Mouse (Mus musculus) urinary bladder, postnatal 10 days (tissue): ENCODE measurements around the gene Tnfaip8l3.
"Not testable (repeated sequence)": the region's sequence is repeated elsewhere in the genome, so short reads cannot be mapped to it uniquely, and the experiment has no call there.

Experiments used
- DNase-seq: peaks from one replicate; pipeline ENCODE4 v3.0.0; 2022; ENCODE audit warnings: low spot score

Gene Tnfaip8l3

DNA sequence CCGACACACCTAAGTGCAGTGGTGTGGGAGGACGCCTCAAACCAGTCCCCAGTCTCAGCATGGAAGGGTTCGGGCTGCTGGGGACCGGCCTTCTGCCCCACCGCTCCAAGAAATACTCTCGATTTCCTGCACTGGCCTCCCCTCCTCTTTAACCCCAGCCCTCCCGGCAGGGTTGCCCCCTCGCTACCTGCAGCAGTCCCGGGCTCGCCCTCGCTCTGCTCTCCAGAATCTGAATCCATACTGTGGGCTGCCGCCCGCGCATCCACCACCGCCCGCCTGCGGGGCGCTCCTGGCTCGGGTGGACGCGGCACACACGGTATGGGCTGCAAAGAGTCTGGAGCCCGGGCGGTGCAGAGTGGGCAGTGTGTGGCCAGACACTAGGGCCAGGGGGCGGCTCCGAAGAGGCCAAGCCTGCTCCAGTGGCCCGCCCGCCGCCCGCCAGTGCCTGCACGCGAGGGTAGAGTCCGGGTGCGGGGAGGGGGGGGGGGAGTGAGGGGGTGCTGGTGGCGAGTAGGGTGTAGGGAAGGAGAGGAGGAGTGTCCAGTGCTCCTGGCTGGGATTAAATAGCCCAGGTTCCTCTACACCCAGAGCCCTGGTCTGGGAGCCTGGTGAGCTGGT is at the start of gene Tnfaip8l3:
Tnfaip8l3 (minus strand) TSS at position 357 of the 618 bp plus-strand sequence.
- no peak for DNase-seq

DNA sequence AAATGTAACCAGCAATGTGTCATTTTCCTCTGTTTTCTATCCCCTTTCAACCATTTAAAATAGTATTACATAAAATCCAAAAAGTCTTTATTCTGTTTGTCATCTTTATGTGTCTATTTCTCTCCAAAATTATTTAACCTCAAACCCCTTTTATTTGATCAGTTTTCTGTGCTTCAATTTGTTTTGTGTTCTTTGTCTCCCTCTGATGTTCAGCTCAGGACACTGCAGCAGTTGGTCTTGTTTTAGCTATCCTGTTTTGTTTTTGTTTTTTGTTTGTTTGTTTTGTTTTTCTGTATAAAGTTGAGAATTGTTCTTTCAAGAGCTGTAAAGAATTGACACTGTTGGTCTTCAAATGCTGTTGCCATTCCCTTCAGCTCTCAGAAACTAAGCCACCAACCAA is 44.5 kb upstream of the Tnfaip8l3 start:
- DNase-seq, result no peak

DNA sequence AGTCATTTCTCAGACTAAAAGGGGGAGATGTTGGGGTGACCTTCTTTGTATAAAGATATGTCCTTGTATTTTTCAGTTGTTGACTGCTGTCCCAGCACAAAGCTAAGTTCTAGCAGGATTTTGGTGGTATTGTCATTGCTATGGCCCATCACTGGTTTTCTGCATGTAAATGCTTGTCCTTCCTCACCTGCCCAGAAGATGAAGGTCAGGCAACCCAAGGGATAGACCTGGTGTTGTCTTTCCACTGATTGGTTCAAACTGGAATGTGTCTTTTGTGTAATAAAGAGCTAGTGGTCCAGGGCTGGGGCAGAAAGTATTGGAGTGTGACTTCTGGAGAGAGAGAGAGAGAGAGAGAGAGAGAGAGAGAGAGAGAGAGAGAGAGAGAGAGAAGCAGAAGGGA is 30.4 kb upstream of the Tnfaip8l3 start:
- no peak for DNase-seq

DNA sequence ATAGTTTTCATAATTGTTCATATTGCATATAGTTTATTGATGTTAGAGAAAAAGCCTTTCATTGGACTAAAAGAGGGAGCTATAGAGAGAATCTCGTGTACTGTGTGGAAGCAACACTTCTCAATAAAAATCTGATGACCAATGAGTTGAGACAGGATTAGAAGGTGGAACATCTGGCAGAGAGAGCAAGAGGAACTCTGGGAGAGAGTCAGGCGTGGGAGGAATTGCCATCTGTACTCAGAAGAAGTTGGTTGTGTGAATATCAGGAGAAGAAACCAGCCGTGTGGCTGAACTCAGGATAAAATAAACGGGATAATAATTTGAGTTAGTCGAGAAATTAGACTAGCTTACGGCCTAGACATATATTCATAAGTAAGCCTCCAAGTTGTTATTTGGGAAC is 28.9 kb upstream of the Tnfaip8l3 start:
- DNase-seq, result no peak

DNA sequence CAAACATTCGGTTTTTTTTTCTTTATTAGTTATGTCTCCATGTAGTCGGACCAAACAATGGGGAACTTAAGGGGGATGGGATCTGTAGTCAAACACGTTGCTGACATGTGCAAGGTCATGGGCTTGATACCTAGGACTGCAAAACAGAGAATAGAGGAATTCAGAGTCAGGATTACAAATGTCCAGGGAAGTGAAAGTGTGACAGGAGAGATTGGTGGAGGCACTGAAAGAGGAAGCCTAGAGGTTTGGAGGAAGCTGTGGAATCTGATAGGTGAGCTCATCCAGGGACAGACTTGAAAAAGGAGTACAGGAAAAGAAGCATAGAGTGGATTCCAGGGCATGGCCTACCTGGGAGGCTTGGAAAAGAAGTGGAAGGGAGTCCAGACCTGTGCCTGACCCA is 16.1 kb upstream of the Tnfaip8l3 start:
- no peak for DNase-seq

DNA sequence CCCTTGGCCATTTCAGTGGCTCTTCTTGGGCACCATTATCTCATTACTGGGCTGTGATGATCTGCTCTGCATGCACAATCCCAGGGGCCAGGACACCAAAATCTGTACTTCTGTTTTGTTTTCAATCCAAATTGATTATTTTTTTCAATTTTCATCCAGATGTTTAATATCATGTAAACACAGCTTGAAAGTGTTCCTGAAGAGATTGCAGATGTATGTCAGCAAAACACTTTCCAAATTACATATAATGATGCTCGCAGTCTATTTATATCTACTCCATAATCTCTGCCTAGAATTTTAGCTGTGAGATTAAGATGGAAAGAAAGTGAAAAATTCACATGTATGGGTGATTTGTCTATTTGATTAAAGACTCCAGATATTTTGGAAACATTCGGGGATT is 9.6 kb upstream of the Tnfaip8l3 start:
- no peak for DNase-seq

DNA sequence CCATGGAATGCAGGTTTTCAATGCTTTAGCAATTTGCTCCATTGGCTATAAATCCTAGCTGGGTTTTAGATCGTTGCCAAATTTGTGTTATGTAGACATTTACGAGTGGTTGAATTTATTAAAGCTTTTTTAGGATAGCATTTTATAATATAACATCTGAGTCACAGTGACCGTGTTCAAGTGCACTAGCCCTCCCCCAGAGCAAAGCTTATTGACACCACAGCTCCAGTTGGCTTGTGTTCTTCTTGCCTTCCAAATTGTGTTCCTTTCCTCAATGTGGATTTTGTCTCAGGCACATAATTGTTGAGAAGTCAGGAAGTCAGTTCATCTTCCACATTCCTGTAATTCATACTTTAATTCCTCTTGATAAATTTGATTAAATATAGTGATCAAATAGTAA is 6.7 kb upstream of the Tnfaip8l3 start:
- DNase-seq, result no peak

DNA sequence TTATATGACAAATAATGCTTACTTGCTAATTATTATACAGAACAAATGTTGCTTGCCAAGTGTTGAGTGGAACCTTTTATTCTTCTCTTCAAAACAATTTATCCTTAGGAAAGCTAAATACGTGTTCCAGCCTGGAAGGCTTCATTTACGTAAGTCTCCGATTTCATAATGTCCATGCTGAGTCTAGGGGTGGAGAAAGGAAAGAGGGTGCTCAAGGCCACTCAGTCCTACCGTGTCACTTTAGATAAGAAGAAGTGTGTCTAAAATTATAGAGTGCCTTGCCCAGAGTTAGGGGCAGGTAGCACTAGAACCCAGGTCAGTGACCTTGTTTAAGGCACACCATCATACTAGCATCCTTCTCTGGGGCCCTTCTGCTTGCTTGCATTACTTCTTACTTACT is 5.5 kb upstream of the Tnfaip8l3 start:
- no peak for DNase-seq

DNA sequence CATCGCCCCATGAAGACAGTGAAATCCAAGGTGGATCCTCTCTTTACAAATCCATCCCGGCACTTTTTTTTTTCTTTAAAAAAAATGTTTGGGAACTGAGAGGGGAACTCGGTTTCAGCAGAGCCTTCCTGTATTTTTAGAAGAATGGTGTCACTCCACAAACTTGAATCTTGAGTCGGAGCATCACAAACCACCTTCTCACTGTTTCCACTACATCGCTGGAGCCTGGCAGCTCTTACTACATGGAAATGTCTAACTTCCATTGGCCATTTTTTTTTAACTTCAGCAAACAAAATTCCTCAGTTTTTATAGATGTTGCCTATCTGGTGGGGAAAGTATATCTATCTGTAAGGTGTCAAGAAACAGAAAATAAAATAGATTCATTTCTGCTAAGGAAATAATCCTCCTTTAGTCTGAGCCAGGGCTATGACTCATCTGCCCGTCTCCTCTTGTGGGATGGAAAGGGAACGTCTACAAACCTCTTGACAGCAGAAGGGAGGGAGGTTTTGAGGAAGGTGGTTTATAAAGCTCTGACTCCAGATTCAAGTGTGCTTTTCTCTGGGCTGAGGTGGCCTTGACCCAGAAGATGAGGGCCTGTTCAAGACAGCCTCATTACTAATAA is 3.4 kb upstream of the Tnfaip8l3 start:
- DNase-seq, result no peak

DNA sequence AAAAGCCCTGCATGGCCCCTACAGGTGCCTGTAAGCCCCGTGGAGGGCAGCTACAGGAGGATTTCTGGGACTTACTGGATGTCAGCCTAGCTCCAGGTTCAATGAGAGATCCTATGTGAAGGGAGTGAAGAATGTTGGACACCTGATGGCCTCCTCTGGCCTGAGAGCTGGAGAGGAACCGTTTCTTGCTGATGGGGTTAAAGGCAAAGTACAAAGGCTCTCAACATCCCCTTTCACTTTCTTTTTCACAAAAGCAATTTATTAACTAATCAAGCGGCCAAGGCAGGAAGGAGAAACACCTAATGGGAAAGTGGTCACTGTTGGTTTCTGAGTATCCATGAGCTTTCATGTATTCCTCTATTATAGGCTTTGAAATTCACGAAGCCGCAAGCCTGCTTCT is 1.0 kb upstream of the Tnfaip8l3 start:
- no peak for DNase-seq

DNA sequence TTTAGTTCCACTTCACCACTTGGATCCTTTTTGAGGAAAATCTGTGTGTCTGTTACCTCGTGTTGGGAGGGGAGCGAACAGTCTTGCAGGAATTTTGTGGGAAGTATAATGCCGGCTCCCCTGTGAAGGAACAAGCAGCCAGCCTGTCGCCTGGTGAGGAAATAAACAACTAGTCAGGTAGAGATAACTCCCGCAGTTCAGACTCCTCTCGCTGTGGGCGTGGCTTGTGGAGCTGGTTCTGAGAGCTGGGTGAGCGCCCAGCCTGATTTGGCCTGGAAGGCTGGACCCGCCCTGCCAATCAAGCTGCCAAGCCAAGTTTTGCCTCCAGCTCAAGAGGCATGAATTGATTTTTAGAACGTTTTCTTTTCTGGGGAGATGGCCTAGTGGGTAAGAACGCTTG is 589 bp upstream of the Tnfaip8l3 start:
- DNase-seq, result peak; percentile 34

DNA sequence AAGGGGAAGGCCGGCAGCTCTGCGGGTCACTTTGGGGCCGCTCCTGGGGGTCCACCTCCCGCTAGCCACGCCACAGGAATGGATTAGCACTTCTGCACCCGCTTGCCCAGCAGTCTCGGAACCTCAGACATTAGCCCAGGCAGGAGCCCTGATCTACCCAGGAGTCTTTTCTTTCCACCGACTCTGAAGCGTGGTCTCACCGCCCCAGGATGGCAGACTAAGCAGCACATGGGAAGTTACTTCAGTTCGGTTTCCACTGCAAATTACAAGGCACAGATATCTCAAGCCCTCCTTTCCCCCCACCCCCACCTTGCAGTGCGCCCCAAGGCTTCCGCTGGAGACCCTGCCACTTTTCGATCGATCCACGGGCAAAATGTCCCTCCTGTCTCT is 551 bp downstream of the Tnfaip8l3 start:
- no peak for DNase-seq

DNA sequence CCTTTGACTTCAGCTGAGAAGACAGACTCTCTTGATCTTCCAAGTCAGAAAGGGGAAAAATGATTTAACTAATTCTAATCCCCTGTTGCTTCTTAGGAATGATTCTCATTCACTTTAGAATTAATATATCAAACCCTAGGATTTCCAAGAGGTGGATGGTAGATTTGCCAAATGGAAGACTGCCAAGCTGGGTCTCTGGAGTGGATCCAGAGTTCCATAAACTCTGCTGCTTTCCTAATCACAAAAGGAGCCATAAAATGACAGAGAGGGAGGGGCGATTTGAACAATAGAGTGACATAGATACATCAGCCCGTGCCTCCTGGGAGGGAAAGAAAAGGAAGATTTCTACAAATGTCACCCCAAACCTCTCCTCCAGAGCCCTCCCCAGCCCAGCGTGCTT is 3.4 kb downstream of the Tnfaip8l3 start:
- DNase-seq, result no peak

DNA sequence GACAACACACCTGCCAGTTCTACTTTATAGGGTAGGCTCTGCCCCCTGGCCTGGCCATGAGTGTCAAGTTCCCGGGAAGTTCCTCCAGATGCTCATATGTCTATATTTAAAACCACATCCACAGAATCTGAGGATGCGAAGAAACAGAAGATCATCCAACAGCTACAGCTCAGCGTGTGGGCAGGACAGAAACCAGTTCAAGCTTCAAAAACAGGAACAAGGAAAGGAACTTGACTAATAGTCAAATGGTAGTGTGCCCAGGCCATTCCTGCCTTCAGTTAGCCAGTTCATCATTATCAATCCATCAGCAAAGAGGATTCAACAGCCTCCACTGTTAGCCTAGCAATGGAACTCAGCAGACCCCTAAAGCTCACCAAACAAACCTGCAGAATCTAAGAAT is 4.5 kb downstream of the Tnfaip8l3 start:
- DNase-seq, result no peak

DNA sequence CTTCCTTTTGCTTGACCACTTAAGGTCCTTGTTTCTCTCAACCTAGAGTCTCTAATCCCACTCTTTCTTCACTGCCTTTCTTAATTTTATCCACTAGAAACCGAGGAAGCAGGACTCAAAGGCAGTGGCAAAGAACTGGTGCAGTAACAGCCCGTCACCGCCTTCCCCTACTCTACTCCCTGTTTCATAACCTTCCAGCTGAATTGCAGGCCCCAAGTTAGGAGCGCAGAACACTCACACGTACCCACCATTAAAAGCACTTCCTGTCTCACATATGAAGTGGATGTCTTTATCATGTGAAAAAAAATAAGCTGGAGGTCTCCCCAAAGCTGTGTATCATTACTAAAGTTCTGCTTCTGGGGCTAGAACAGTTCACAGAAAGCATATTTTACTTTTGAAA is 6.5 kb downstream of the Tnfaip8l3 start:
- no peak for DNase-seq

DNA sequence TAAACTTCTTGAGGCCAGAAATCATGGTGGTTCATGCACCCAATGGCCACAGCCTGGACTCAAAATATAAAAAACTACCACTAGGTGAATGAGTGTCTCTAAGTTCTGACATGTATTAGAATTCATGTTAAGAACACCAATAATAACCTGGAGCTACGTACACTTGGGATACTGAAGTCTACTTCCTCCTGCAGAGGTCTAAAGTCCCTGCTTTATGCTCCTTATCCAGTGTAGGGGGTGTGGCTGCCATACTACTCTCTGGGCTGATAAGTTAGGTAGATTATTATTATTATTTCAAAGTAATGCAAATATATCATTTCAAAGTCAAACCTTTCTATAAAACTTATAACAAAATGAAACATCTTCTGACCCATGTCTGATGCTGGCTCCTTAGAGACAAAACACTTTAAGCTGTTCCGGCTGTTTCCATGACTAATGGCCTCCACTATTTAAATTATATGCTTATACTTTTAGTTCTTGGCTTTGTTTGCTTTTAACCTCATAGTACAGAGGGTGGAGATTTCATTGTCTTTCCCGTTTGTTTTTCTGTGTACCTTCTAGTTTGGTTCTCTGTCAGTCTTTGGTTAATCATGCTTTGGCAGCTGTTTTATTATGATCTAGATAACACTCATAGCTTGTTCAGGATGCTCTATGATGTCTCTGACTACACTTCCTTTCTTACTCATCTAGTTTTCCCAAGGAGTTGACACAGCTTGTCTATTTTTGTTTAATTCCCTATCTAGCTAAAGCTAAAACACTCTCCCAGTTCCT is 16.7 kb downstream of the Tnfaip8l3 start:
- DNase-seq, result no peak

DNA sequence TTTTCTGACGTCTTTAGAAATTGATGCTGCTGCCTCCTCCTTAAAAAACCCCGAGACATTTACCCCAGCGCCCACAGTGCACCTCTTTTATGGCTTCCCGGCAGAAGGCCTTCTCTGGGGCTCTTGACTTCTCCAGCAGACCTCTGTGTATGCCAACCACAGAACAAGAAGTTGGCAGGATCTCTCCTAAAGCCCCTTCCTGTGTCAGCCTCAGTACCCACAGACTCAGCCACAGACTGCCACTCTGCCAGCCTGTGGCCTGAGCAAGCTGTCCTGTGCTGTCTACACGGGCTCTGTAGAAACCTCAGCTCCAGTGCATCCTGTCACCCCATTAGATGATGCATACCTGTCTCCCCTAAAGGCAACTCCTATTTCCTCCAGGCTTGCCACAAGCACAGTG is 19.2 kb downstream of the Tnfaip8l3 start:
- DNase-seq, result no peak

DNA sequence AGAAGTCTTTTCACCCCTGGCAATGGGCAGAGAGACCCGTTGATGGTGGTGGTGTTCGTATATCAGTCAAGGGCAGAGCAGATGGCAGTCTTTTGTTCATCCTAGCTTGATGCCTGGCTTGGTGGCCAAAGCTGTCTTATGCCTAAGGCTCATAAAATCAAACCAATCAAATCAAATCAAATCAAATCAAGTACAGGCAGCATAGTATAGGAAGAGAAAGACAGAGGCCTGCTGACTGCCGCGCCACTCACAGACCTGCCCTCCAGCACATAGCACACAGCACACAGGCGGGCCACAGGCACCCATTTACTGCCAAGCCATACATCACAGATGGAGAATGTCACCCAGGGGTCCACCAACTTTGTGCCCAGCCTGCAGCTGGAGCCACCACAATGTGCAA is 25.1 kb downstream of the Tnfaip8l3 start:
- no peak for DNase-seq

DNA sequence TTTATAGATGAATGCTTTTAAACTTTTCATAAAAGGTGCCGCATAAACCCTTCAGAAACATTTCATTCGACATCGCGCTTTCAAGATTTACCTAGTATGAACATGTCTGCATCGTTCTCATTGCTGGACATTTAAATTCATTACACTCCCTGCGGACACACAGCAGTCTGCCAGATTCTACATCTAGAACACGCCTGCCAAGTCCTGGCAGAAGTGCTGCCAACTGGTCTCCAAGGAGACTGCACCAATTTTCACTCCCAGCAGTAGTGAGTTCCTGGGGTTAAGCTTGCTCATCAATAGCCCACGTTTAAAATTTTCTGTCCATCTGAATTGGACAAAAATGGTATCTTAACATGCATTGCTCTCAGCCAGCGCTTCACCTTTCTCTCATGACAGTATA is 30.5 kb downstream of the Tnfaip8l3 start:
- DNase-seq, result no peak

DNA sequence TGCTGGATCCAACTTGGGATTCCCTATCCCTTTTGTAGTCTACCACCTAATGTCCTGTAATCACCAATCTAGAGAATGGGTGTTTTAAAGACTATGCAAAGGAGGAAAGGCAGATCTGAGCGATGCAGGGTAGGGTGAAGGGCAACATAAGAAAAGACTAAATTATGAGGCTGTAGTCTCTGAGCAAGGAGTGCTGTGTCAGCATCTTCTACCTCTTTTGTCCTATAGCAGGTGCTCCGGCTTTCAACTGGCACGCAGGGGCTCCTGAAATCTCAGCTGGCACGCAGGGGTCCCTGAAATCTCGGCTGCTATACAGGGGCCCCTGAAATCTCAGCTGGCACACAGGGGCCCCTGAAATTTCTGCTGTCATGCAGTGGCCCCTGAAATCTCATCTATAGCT is 33.5 kb downstream of the Tnfaip8l3 start:
- no peak for DNase-seq

DNA sequence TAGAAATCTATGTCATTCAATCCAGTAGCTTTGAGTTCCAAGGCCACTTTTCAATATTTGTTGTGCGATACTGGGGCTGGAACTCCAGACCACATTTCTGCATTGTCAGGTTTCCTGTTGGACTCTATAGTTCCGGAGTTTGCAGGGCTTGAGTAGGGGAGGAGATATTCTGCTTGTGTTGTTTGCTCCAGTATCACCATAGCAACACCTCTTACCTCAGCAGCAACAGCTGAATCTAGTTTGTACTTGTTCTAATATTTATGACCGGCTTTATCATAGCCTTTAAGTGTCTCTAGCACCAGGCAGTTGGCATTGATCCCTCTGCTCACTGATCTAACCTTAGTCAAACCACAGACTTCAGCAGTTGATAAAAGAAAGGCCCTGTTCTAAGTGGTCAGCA is 45.4 kb downstream of the Tnfaip8l3 start:
- DNase-seq, result no peak

DNA sequence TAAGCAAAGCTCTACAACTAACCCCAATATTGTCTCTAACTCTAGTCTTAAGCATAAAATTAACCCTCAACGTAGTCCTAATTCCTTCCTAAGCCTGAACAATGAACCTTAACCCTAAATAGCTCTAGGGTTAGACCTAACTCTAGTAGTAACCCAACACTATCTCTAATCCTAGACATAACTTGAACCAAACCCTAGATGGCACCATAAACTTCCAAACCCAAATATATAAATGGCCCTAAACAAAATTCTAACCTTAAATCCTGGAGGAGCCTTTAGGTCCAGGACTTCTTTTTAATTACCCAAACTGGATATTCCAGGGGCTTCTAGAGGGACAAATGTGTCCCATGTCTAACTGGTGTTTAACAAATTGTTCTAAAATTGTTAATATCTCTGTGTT is 73.7 kb downstream of the Tnfaip8l3 start:
- no peak for DNase-seq

DNA sequence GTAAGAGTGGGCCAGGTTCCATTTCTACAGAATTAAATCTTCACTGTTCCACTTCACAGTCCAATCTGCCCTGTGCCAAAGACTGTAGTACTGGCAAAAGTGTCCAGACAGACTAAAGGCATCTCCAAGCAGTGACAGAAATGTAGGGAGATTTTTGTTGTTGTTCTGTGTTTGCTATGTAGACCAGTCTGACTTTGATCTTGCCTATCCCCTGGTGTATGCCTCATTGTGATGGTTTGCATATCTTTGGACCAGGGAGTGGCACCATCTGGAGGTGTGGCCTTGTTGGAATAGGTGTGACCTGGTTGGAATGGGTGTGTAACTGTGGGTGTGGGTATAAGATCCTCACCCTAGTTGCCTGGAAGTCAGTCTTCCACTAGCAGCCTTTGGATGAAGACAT is 75.6 kb downstream of the Tnfaip8l3 start:
- not testable (repeated sequence) for DNase-seq

DNA sequence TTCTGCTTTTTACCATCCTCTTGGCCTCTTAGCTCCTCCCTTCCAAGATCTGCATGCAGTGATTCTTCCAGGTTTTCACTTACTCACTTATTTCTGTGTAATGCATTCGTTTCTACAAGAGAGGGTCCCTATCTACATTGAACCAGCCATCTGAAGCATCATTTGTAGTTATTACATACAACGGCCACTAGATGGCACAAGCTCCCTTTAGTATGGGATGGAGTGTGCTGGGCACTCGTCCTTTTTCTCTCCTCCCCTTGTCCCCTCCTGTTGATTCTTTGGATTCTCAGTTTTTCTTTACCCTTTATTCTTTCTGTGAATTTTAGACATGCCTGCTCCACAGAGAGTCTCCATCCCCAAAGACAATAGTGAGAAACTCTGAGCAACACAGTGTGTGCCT is 77.3 kb downstream of the Tnfaip8l3 start:
- no peak for DNase-seq
